Mouse (Mus musculus): ENCODE results near the gene Slain2.

Slain2 gene

GRCm38 (mm10) chr5:72913648-72914557, at the start of gene Slain2:
Gene Slain2 (plus strand): TSS chr5:72914304.
- DNase-seq (ENCODE audit: low spot score in 2 of 2) = peak; percentile 89 to 92

GRCm38 (mm10) chr5:72864654-72865178, 49.4 kb upstream of the Slain2 start:
- no peak for DNase-seq (ENCODE audit: low spot score in 2 of 2)

- no peak for DNase-seq (ENCODE audit: low spot score in 2 of 2)
These were observed 47.7 kb upstream of the Slain2 start for GRCm38 (mm10) chr5:72866260-72866905.

- no peak for DNase-seq (ENCODE audit: low spot score in 2 of 2)
These were observed 47.0 kb upstream of the Slain2 start for GRCm38 (mm10) chr5:72867036-72867672.

- peak; percentile 64 to 73 for DNase-seq (ENCODE audit: low spot score in 2 of 2)
These were observed 45.8 kb upstream of the Slain2 start, which contains the start of gene Tec for GRCm38 (mm10) chr5:72868091-72868875. Gene Tec (minus strand): TSS chr5:72868483.

GRCm38 (mm10) chr5:72869779-72870608, 44.1 kb upstream of the Slain2 start:
- no peak for DNase-seq (ENCODE audit: low spot score in 2 of 2)

GRCm38 (mm10) chr5:72871114-72871513, 43.0 kb upstream of the Slain2 start:
- DNase-seq (ENCODE audit: low spot score in 2 of 2) = no peak

- no peak for DNase-seq (ENCODE audit: low spot score in 2 of 2)
These were observed 34.4 kb upstream of the Slain2 start for GRCm38 (mm10) chr5:72879736-72880135.

- no peak for DNase-seq (ENCODE audit: low spot score in 2 of 2)
These were observed 32.2 kb upstream of the Slain2 start for GRCm38 (mm10) chr5:72881748-72882411.

GRCm38 (mm10) chr5:72882412-72882765, 31.7 kb upstream of the Slain2 start:
- DNase-seq (ENCODE audit: low spot score in 2 of 2) = no peak

GRCm38 (mm10) chr5:72883706-72884105, 30.4 kb upstream of the Slain2 start:
- DNase-seq (ENCODE audit: low spot score in 2 of 2) = no peak

- no peak for DNase-seq (ENCODE audit: low spot score in 2 of 2)
These were observed 27.5 kb upstream of the Slain2 start for GRCm38 (mm10) chr5:72886458-72887222.

GRCm38 (mm10) chr5:72888260-72888659, 25.8 kb upstream of the Slain2 start:
- DNase-seq (ENCODE audit: low spot score in 2 of 2) = no peak

- peak; percentile 23 to 29 for DNase-seq (ENCODE audit: low spot score in 2 of 2)
These were observed 22.6 kb upstream of the Slain2 start for GRCm38 (mm10) chr5:72891534-72891933.

GRCm38 (mm10) chr5:72893987-72894386, 20.1 kb upstream of the Slain2 start:
- DNase-seq (ENCODE audit: low spot score in 2 of 2) = no peak

- no peak for DNase-seq (ENCODE audit: low spot score in 2 of 2)
These were observed 18.8 kb upstream of the Slain2 start for GRCm38 (mm10) chr5:72895261-72895660.

- DNase-seq (ENCODE audit: low spot score in 2 of 2) = no peak
These were observed 17.4 kb upstream of the Slain2 start for GRCm38 (mm10) chr5:72896478-72897279.

- DNase-seq (ENCODE audit: low spot score in 2 of 2) = no peak
These were observed 16.1 kb upstream of the Slain2 start for GRCm38 (mm10) chr5:72897998-72898397.
